Mouse (Mus musculus): Measurements from ENCODE around the gene Serhl.

GRCm38 (mm10) chr15:83149196-83150072 lies 60.1 kb downstream of the Serhl start, which contains the start of gene Poldip3:
- TF ChIP-seq POLR2A (IDR thresholded peaks at IDR 0.05; ENCODE audit: borderline replicate concordance, low read depth, low read length) (peak; percentile 96), CTCF (IDR thresholded peaks at IDR 0.05; ENCODE audit: low read depth, low read length) (no peak)

All from bone marrow macrophage, adult 2 months (primary cell).